Mouse (Mus musculus): ENCODE data around the gene Baz1a. TPM values are rescaled to one million over a fixed set of nuclear protein-coding genes. Genes with fewer than 3 reads are reported as not detected.

The Baz1a gene
- polyA plus RNA-seq, 1 experiment from 2014 or later, result 17.5 TPM

- H3K9ac ChIP-seq (replicated peaks; ENCODE audit: low read depth), result no peak overlapping the region
- no peak for ATAC-seq
- WGBS, result 66% methylated on average over 8 of the region's 8 CpGs
These were observed 2.4 kb upstream of the Baz1a start for GRCm38 (mm10) chr12:55016339-55017118.

DNA sequence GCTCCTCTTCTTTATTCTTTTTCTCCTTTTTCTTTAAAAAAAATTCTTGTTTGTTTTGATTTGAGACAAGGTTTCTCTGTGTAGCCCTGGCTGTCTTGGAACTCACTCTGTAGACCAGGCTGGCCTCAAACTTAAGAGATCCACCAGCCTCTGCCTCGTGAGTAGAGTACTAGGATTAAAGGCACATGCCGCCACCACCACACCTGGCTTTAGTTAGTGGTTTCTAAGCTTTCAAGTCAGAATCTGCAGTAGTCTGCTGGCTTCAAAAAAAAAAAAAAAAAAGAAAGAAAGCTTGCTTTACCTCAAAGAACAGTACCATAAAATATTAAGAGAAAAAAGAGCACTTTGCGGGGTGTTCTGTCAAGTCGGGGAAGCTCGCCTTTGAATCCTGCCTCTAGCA, 1.3 kb upstream of the Baz1a start:
- DNase-seq (ENCODE audit: low spot score), result no peak
- Histone ChIP-seq H3K9ac (replicated peaks; ENCODE audit: low read depth) (no peak overlapping the region), H3K4me1 (ENCODE audit: insufficient read depth, low read depth, low read length) (no peaks in the 10 kb centered on the region), H3K9me3 (ENCODE audit: low read length) (no peaks in the 10 kb centered on the region), H3K27me3 (replicated peaks; ENCODE audit: insufficient read depth, low read length) (no peaks in the 10 kb centered on the region), H3K27ac (ENCODE audit: low read length) (no peak overlapping the region), H3K4me3 (ENCODE audit: low read depth, low read length) (no peak overlapping the region), H3K4me2 (replicated peaks; ENCODE audit: low read depth, low read length) (no peak overlapping the region), H3K36me3 (ENCODE audit: insufficient read depth, low read length) (no peaks in the 10 kb centered on the region)
- ATAC-seq, result no peak
- 87% methylated on average over 5 of the region's 5 CpGs for WGBS
- TF ChIP-seq CTCF (IDR thresholded peaks at IDR 0.05) (no peak), EP300 (IDR thresholded peaks at IDR 0.05) (no peak)

More at GRCm38 (mm10) chr12:55016339-55017118, 2.4 kb upstream of the Baz1a start:
- DNase-seq (ENCODE audit: low spot score), result no peak
- Histone ChIP-seq H3K9me3 (ENCODE audit: low read length) (no peaks in the 10 kb centered on the region), H3K4me2 (replicated peaks; ENCODE audit: low read depth, low read length) (no peak overlapping the region), H3K27ac (ENCODE audit: low read length) (no peak overlapping the region), H3K4me3 (ENCODE audit: low read depth, low read length) (no peak overlapping the region), H3K4me1 (ENCODE audit: insufficient read depth, low read depth, low read length) (no peaks in the 10 kb centered on the region), H3K36me3 (ENCODE audit: insufficient read depth, low read length) (no peaks in the 10 kb centered on the region), H3K27me3 (replicated peaks; ENCODE audit: insufficient read depth, low read length) (no peaks in the 10 kb centered on the region)
- no peak for TF ChIP-seq CTCF (IDR thresholded peaks at IDR 0.05)
- no peak for TF ChIP-seq EP300 (IDR thresholded peaks at IDR 0.05)

DNA sequence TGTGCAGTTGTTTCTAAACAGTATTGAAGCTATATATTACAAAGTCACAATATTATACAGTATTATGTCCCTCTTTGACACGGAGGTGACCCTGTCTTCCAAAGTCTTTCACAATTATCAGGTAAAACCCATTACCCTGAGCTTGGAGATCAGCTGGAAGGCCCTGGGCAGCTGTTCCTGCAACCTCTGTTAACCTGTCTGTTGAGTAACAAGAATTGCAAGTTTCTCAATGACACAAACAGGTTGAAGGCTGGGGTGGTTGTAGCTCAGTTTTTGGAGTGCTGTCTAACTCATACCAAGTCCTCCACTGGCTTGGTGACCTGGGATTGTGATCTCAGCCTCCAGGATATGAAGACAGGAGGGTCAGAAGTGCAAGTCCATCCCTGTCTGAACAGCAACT, 1.1 kb downstream of the Baz1a start:
- Histone ChIP-seq H3K4me3 (ENCODE audit: low read depth, low read length) (no peak overlapping the region), H3K36me3 (ENCODE audit: insufficient read depth, low read length) (no peaks in the 10 kb centered on the region), H3K27ac (ENCODE audit: low read length) (no peak overlapping the region), H3K4me2 (replicated peaks; ENCODE audit: low read depth, low read length) (no peak overlapping the region), H3K9me3 (ENCODE audit: low read length) (no peaks in the 10 kb centered on the region), H3K9ac (replicated peaks; ENCODE audit: low read depth) (no peak overlapping the region), H3K4me1 (ENCODE audit: insufficient read depth, low read depth, low read length) (no peaks in the 10 kb centered on the region), H3K27me3 (replicated peaks; ENCODE audit: insufficient read depth, low read length) (no peaks in the 10 kb centered on the region)
- no peak for DNase-seq (ENCODE audit: low spot score)
- no peak for ATAC-seq
- TF ChIP-seq EP300 (IDR thresholded peaks at IDR 0.05), result no peak
- TF ChIP-seq CTCF (IDR thresholded peaks at IDR 0.05), result no peak
- 58% methylated on average over 1 of the region's 1 CpGs for WGBS

- Histone ChIP-seq H3K9me3 (ENCODE audit: low read length) (no peaks in the 10 kb centered on the region), H3K27ac (ENCODE audit: low read length) (no peak overlapping the region), H3K9ac (replicated peaks; ENCODE audit: low read depth) (no peak overlapping the region), H3K27me3 (replicated peaks; ENCODE audit: insufficient read depth, low read length) (no peaks in the 10 kb centered on the region), H3K4me2 (replicated peaks; ENCODE audit: low read depth, low read length) (no peak overlapping the region), H3K4me1 (ENCODE audit: insufficient read depth, low read depth, low read length) (no peaks in the 10 kb centered on the region), H3K36me3 (ENCODE audit: insufficient read depth, low read length) (no peaks in the 10 kb centered on the region), H3K4me3 (ENCODE audit: low read depth, low read length) (no peak overlapping the region)
- no peak for ATAC-seq
- WGBS, result 79% methylated on average over 14 of the region's 14 CpGs
- DNase-seq (ENCODE audit: low spot score), result no peak
- TF ChIP-seq EP300 (IDR thresholded peaks at IDR 0.05) (no peak), CTCF (IDR thresholded peaks at IDR 0.05) (no peak)
These were observed 6.7 kb downstream of the Baz1a start for GRCm38 (mm10) chr12:55007361-55008008.

GRCm38 (mm10) chr12:55006071-55006470, 8.1 kb downstream of the Baz1a start:
- DNase-seq (ENCODE audit: low spot score), result no peak
- no peaks in the 10 kb centered on the region for H3K9me3 ChIP-seq (ENCODE audit: low read length)
- ATAC-seq, result no peak
- WGBS, result 95% methylated on average over 7 of the region's 7 CpGs
- H3K4me3 ChIP-seq (ENCODE audit: low read depth, low read length), result no peak overlapping the region
- H3K36me3 ChIP-seq (ENCODE audit: insufficient read depth, low read length), result no peaks in the 10 kb centered on the region
- no peaks in the 10 kb centered on the region for H3K4me1 ChIP-seq (ENCODE audit: insufficient read depth, low read depth, low read length)
- no peak overlapping the region for H3K9ac ChIP-seq (replicated peaks; ENCODE audit: low read depth)
- TF ChIP-seq EP300 (IDR thresholded peaks at IDR 0.05), result no peak
- no peak for TF ChIP-seq CTCF (IDR thresholded peaks at IDR 0.05)
- H3K27me3 ChIP-seq (replicated peaks; ENCODE audit: insufficient read depth, low read length), result no peaks in the 10 kb centered on the region
- no peak overlapping the region for H3K27ac ChIP-seq (ENCODE audit: low read length)
- H3K4me2 ChIP-seq (replicated peaks; ENCODE audit: low read depth, low read length), result no peak overlapping the region

- no peaks in the 10 kb centered on the region for H3K4me1 ChIP-seq (ENCODE audit: insufficient read depth, low read depth, low read length)
- 80% methylated on average over 3 of the region's 3 CpGs for WGBS
- no peaks in the 10 kb centered on the region for H3K36me3 ChIP-seq (ENCODE audit: insufficient read depth, low read length)
- ATAC-seq, result no peak
- H3K9ac ChIP-seq (replicated peaks; ENCODE audit: low read depth), result no peak overlapping the region
- H3K4me2 ChIP-seq (replicated peaks; ENCODE audit: low read depth, low read length), result no peak overlapping the region
- no peaks in the 10 kb centered on the region for H3K27me3 ChIP-seq (replicated peaks; ENCODE audit: insufficient read depth, low read length)
- no peak overlapping the region for H3K4me3 ChIP-seq (ENCODE audit: low read depth, low read length)
- no peak for DNase-seq (ENCODE audit: low spot score)
- no peak overlapping the region for H3K27ac ChIP-seq (ENCODE audit: low read length)
- H3K9me3 ChIP-seq (ENCODE audit: low read length), result no peaks in the 10 kb centered on the region
- TF ChIP-seq CTCF (IDR thresholded peaks at IDR 0.05), result no peak
- no peak for TF ChIP-seq EP300 (IDR thresholded peaks at IDR 0.05)
These were observed 9.8 kb downstream of the Baz1a start for GRCm38 (mm10) chr12:55004396-55004795.

Data from lung, postnatal 0 days (tissue).